ENCODE assay signal across 1 mouse cellular context in the genomic region with DNA sequence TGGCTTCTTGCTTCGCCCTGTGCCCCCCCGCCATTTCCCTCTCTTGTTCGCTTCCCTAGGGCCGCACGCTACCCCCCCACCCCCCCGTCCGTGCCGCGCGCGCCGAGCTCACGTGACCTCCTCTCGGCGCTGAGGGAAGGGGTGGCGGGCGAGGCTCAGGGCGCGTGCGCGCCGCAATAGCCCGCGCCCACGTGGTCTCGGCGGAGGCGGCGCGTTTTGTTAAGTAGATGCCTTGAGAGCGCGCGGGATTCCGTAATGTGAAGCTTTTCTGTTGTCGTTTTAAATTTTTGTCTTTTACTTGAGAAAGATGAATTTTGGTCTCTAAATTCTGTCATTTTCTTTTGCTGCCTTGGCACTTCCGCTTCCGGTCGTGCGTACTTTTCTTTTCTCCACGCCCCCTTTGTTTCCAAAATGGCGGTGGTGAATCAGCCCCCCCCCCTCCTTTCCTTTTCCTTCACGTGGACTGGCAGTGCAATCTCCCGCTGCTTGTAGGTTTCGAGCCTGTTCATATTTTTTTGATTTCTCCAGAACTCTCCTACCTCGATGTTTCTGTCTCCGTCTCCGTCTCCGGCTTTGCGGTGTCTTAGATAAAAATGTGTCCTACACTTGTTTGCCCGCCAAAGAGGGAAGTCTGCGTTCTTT.
TF ChIP-seq lines count a peak whose summit lies in the region.

No protein-coding gene starts in this region.

TF ChIP-seq in MEL, 35 proteins besides CTCF, POLR2A, EP300 and RAD21:
- no peak for TF ChIP-seq GATA1 (IDR thresholded peaks at IDR 0.05; ENCODE audit: low read depth, low read length)
- TF ChIP-seq SMC3 (IDR thresholded peaks at IDR 0.05; ENCODE audit: low read depth, low read length) = no peak
- TF ChIP-seq NELFE (IDR thresholded peaks at IDR 0.05; ENCODE audit: low read depth, low read length) = peak; percentile 28
- TF ChIP-seq USF1 (IDR thresholded peaks at IDR 0.05; ENCODE audit: low read depth, low read length) = peak; percentile 93
- no peak; the same call in 1 of the 2 replicates for TF ChIP-seq POLR2AphosphoS2 (IDR thresholded peaks at IDR 0.05; ENCODE audit: low read length)
- peak; percentile 89 for TF ChIP-seq MAZ (IDR thresholded peaks at IDR 0.05; ENCODE audit: low read depth, low read length)
- TF ChIP-seq BHLHE40 (IDR thresholded peaks at IDR 0.05; ENCODE audit: borderline replicate concordance, low read depth, low read length) = peak; percentile 53; the same call in 1 of the 2 replicates
- peak; percentile 96 for TF ChIP-seq MXI1 (IDR thresholded peaks at IDR 0.05; ENCODE audit: low read depth, low read length)
- peak in 1 of 2 experiments; percentile 68; a peak in 1 of 4 replicates for TF ChIP-seq USF2 (IDR thresholded peaks at IDR 0.05; ENCODE audit: borderline replicate concordance in 1 of 2, insufficient read depth in 1 of 2, low read depth in 1 of 2, low read length in 2 of 2)
- no peak for TF ChIP-seq CHD2 (IDR thresholded peaks at IDR 0.05; ENCODE audit: low read length)
- peak; percentile 75 for TF ChIP-seq TBP (IDR thresholded peaks at IDR 0.05; ENCODE audit: low read depth, low read length)
- peak; percentile 87; the same call in 1 of the 2 replicates for TF ChIP-seq E2F4 (IDR thresholded peaks at IDR 0.05; ENCODE audit: borderline replicate concordance, low read depth, low read length)
- no peak for TF ChIP-seq RCOR1 (IDR thresholded peaks at IDR 0.05; ENCODE audit: low read depth, low read length)
- no peak for TF ChIP-seq GABPA (IDR thresholded peaks at IDR 0.05; ENCODE audit: low read depth, low read length)
- TF ChIP-seq POLR2AphosphoS5 (IDR thresholded peaks at IDR 0.05; ENCODE audit: borderline replicate concordance, low read depth, low read length) = no peak
- TF ChIP-seq TCF12 (IDR thresholded peaks at IDR 0.05; ENCODE audit: low read depth, low read length) = peak; percentile 50; the same call in 1 of the 2 replicates
- peak; percentile 95 for TF ChIP-seq MAX (IDR thresholded peaks at IDR 0.05; ENCODE audit: low read length)
- TF ChIP-seq UBTF (IDR thresholded peaks at IDR 0.05; ENCODE audit: borderline replicate concordance, insufficient read depth, low read depth, low read length) = no peak
- TF ChIP-seq ELF1 (IDR thresholded peaks at IDR 0.05; ENCODE audit: low read depth, low read length) = peak; percentile 94
- no peak for TF ChIP-seq JUND (IDR thresholded peaks at IDR 0.05; ENCODE audit: low read depth, low read length)
- TF ChIP-seq NRF1 (IDR thresholded peaks at IDR 0.05; ENCODE audit: insufficient read depth, low read depth, low read length, poor library complexity, severe bottlenecking) = peak; percentile 78
- TF ChIP-seq HCFC1 (IDR thresholded peaks at IDR 0.05; ENCODE audit: low read depth, low read length) = peak; percentile 80
- TF ChIP-seq ZC3H11A (IDR thresholded peaks at IDR 0.05; ENCODE audit: low read depth, low read length) = no peak
- peak; percentile 42; the same call in 1 of the 2 replicates for TF ChIP-seq KAT2A (conservative IDR thresholded peaks at IDR 0.05; ENCODE audit: low read depth, low read length)
- peak; percentile 84 for TF ChIP-seq SIN3A (IDR thresholded peaks at IDR 0.05; ENCODE audit: low read length)
- peak; percentile 45 for TF ChIP-seq ETS1 (IDR thresholded peaks at IDR 0.05; ENCODE audit: low read depth, low read length)
- TF ChIP-seq MYC (IDR thresholded peaks at IDR 0.05; ENCODE audit: low read depth, low read length) = peak; percentile 99
